Mouse (Mus musculus) CH12.LX (cell line): Measurements from ENCODE around the gene Cuedc1. TPM values are rescaled to one million over a fixed set of nuclear protein-coding genes. Genes with fewer than 3 reads are reported as not detected.
A peak's percentile ranks its signal among the peaks of the same experiment; 100 is the strongest.

ENCODE experiments used
- DNase-seq: peaks from one replicate; pipeline ENCODE4 v3.0.0-alpha.2; 2013; ENCODE audit errors: extremely low read depth
- H3K27ac ChIP-seq: 2 replicates; pipeline ENCODE4 v1.5.1; 2012; ENCODE audit warnings: low read depth, mild to moderate bottlenecking, control low read depth, moderate library complexity; ENCODE audit not compliant: insufficient read depth
- H3K27me3 ChIP-seq: replicated peaks from 2 replicates; pipeline ENCODE3; 2012; ENCODE audit warnings: inconsistent platforms
- H3K36me3 ChIP-seq, 2 experiments: replicated peaks in 1 of 2; 2 replicates each; pipeline versions ENCODE3 to v1.6.1; 2012; ENCODE audit warnings: inconsistent platforms in 1 of 2, low read length in 1 of 2, mild to moderate bottlenecking in 1 of 2, mixed read lengths in 1 of 2, moderate library complexity in 1 of 2; ENCODE audit not compliant: control insufficient read depth in 1 of 2, insufficient read depth in 1 of 2
- H3K4me1 ChIP-seq, 2 experiments: 2 replicates each; pipeline ENCODE4 v1.6.1; 2012; ENCODE audit warnings: inconsistent platforms in 1 of 2, moderate library complexity in 1 of 2; ENCODE audit not compliant: insufficient read depth in 2 of 2, control insufficient read depth in 1 of 2
- H3K4me2 ChIP-seq: 2 replicates; pipeline ENCODE4 v1.6.1; 2012; ENCODE audit warnings: low read depth, mild to moderate bottlenecking, control low read depth; ENCODE audit not compliant: poor library complexity, insufficient read depth, severe bottlenecking
- H3K4me3 ChIP-seq, 3 experiments: fragments of 150-350 bp in 1 of 3; sonication (generic) in 1 of 3; replicated peaks in 1 of 3; 2 replicates each; pipeline versions ENCODE3 to v1.5.1; 2011 to 2012; ENCODE audit warnings: low read depth in 2 of 3, low read length in 2 of 3, mild to moderate bottlenecking in 2 of 3, moderate library complexity in 2 of 3, control low read depth in 1 of 3, improper control_type of control experiment in 1 of 3, inconsistent platforms in 1 of 3, mixed read lengths in 1 of 3; ENCODE audit not compliant: poor library complexity in 1 of 3
- H3K79me2 ChIP-seq: replicated peaks from 2 replicates; pipeline ENCODE4 v1.6.1; 2012; ENCODE audit warnings: mild to moderate bottlenecking, moderate library complexity; ENCODE audit not compliant: control insufficient read depth, poor library complexity, insufficient read depth, severe bottlenecking; ENCODE audit errors: extremely low read depth
- H3K9ac ChIP-seq: 2 replicates; pipeline ENCODE4 v1.6.1; 2012; ENCODE audit warnings: low read depth, mild to moderate bottlenecking, control low read depth, moderate library complexity; ENCODE audit not compliant: insufficient read depth
- H3K9me3 ChIP-seq: replicated peaks from 2 replicates; pipeline ENCODE3; 2012; ENCODE audit warnings: low read length, inconsistent platforms, mixed read lengths
- BHLHE40 ChIP-seq: IDR thresholded peaks from 2 replicates; pipeline ENCODE4 v1.6.1; 2011; ENCODE audit warnings: mild to moderate bottlenecking, low read depth, low read length, improper control_type of control experiment
- CHD1 ChIP-seq: IDR thresholded peaks from 2 replicates; pipeline ENCODE4 v1.6.1; 2012; ENCODE audit warnings: low read depth, low read length, improper control_type of control experiment, inconsistent platforms
- CHD2 ChIP-seq: IDR thresholded peaks from 2 replicates; pipeline ENCODE4 v1.6.1; 2011; ENCODE audit warnings: low read length, improper control_type of control experiment
- CTCF ChIP-seq, 2 experiments: IDR thresholded peaks in 1 of 2; conservative IDR thresholded peaks in 1 of 2; 2 replicates each; pipeline ENCODE4 v1.5.1; 2011 to 2012; ENCODE audit warnings: low read depth in 2 of 2, low read length in 2 of 2, improper control_type of control experiment in 1 of 2, inconsistent platforms in 1 of 2, mild to moderate bottlenecking in 1 of 2, moderate library complexity in 1 of 2
- E2F4 ChIP-seq: IDR thresholded peaks from 2 replicates; pipeline ENCODE4 v1.6.1; 2011; ENCODE audit warnings: low read depth, low read length, improper control_type of control experiment; ENCODE audit not compliant: insufficient replicate concordance
- ELF1 ChIP-seq: IDR thresholded peaks from 2 replicates; pipeline ENCODE4 v1.6.1; 2014; ENCODE audit warnings: low read depth, mild to moderate bottlenecking, inconsistent platforms, low read length, improper control_type of control experiment
- EP300 ChIP-seq: IDR thresholded peaks from 2 replicates; pipeline ENCODE4 v1.6.1; 2011; ENCODE audit warnings: low read length, improper control_type of control experiment
- ETS1 ChIP-seq: conservative IDR thresholded peaks from 2 replicates; pipeline ENCODE4 v1.6.1; 2012; ENCODE audit warnings: low read depth, mild to moderate bottlenecking, inconsistent platforms, low read length, improper control_type of control experiment, moderate library complexity
- GABPA ChIP-seq: IDR thresholded peaks from 2 replicates; pipeline ENCODE4 v1.6.1; 2012; ENCODE audit warnings: low read depth, low read length, improper control_type of control experiment, inconsistent platforms; ENCODE audit not compliant: insufficient replicate concordance
- HCFC1 ChIP-seq: IDR thresholded peaks from 2 replicates; pipeline ENCODE4 v1.6.1; 2012; ENCODE audit warnings: low read depth, mild to moderate bottlenecking, inconsistent platforms, low read length, improper control_type of control experiment
- IRF4 ChIP-seq: IDR thresholded peaks from 2 replicates; pipeline ENCODE4 v1.6.1; 2014; ENCODE audit warnings: low read depth, mild to moderate bottlenecking, inconsistent platforms, low read length, improper control_type of control experiment
- JUN ChIP-seq: IDR thresholded peaks from 2 replicates; pipeline ENCODE4 v1.6.1; 2011; ENCODE audit warnings: low read depth, mild to moderate bottlenecking, low read length, improper control_type of control experiment, moderate library complexity; ENCODE audit not compliant: insufficient read depth
- JUND ChIP-seq: conservative IDR thresholded peaks from 2 replicates; pipeline ENCODE4 v1.6.1; 2011; ENCODE audit warnings: low read depth, low read length, improper control_type of control experiment
- KAT2A ChIP-seq: IDR thresholded peaks from 2 replicates; pipeline ENCODE4 v1.6.1; 2012; ENCODE audit warnings: low read length, improper control_type of control experiment, inconsistent platforms; ENCODE audit not compliant: insufficient replicate concordance
- MAFK ChIP-seq: IDR thresholded peaks from 2 replicates; pipeline ENCODE4 v1.6.1; 2011; ENCODE audit warnings: low read length, improper control_type of control experiment; ENCODE audit not compliant: insufficient replicate concordance
- MAX ChIP-seq: IDR thresholded peaks from 2 replicates; pipeline ENCODE4 v1.6.1; 2011; ENCODE audit warnings: low read length, improper control_type of control experiment
- MAZ ChIP-seq: IDR thresholded peaks from 2 replicates; pipeline ENCODE4 v1.6.1; 2012; ENCODE audit warnings: low read depth, mild to moderate bottlenecking, inconsistent platforms, low read length, improper control_type of control experiment, moderate library complexity
- MXI1 ChIP-seq: IDR thresholded peaks from 2 replicates; pipeline ENCODE4 v1.6.1; 2011; ENCODE audit warnings: mild to moderate bottlenecking, low read depth, low read length, improper control_type of control experiment
- NRF1 ChIP-seq: IDR thresholded peaks from 2 replicates; pipeline ENCODE4 v1.6.1; 2014; ENCODE audit warnings: low read depth, mild to moderate bottlenecking, inconsistent platforms, low read length, improper control_type of control experiment, moderate library complexity
- PAX5 ChIP-seq: IDR thresholded peaks from 2 replicates; pipeline ENCODE4 v1.6.1; 2012; ENCODE audit warnings: low read length, inconsistent platforms, mixed read lengths
- RAD21 ChIP-seq: IDR thresholded peaks from 2 replicates; pipeline ENCODE4 v1.6.1; 2011; ENCODE audit warnings: low read depth, mild to moderate bottlenecking, low read length, improper control_type of control experiment, moderate library complexity
- RCOR1 ChIP-seq: conservative IDR thresholded peaks from 2 replicates; pipeline ENCODE4 v1.6.1; 2012; ENCODE audit warnings: low read depth, mild to moderate bottlenecking, inconsistent platforms, low read length, improper control_type of control experiment
- TCF12 ChIP-seq: IDR thresholded peaks from 2 replicates; pipeline ENCODE4 v1.6.1; 2014; ENCODE audit warnings: low read depth, mild to moderate bottlenecking, inconsistent platforms, low read length, improper control_type of control experiment
- UBTF ChIP-seq: IDR thresholded peaks from 2 replicates; pipeline ENCODE4 v1.6.1; 2012; ENCODE audit warnings: low read depth, mild to moderate bottlenecking, inconsistent platforms, low read length, improper control_type of control experiment, moderate library complexity
- USF1 ChIP-seq: IDR thresholded peaks from 2 replicates; pipeline ENCODE4 v1.6.1; 2014; ENCODE audit warnings: low read depth, mild to moderate bottlenecking, inconsistent platforms, low read length, improper control_type of control experiment
- ZMIZ1 ChIP-seq: IDR thresholded peaks from 2 replicates; pipeline ENCODE4 v1.6.1; 2012; ENCODE audit warnings: low read depth, mild to moderate bottlenecking, inconsistent platforms, low read length, improper control_type of control experiment
- dilution Hi-C: fragments of 300-500 bp; cut with MboI; formaldehyde crosslinking; loops from 2 replicates; pipeline ENCODE4 v1.14.3; 2020; ENCODE audit warnings: low sequenced_read_pairs; ENCODE audit not compliant: extremely low pct_unique_long_range_greater_than_20kb, extremely low pct_ligation_motif_present
- in situ Hi-C: fragments of 300-500 bp; cut with MboI; formaldehyde crosslinking; loops from 3 replicates; pipeline ENCODE4 v1.14.3; 2019; ENCODE audit warnings: low sequenced_read_pairs, low pct_ligation_motif_present, low pct_unique_long_range_greater_than_20kb, mixed read lengths
- polyA plus RNA-seq: library from polyadenylated mRNA; unstranded; fragments of >175 nt; gene quantifications from 2 replicates; pipeline ENCODE4 v1.2.1, GENCODE M21; 2012; ENCODE audit warnings: low read depth; ENCODE audit not compliant: insufficient read length
- total RNA-seq, 2 experiments: library from RNA; depleted of rRNA; stranded (reverse); fragments of 300-350 nt in 1 of 2; fragments of >200 nt in 1 of 2; gene quantifications; 2 replicates each; pipeline ENCODE4 v1.2.3; 2012 to 2014

The Cuedc1 gene
- total and polyA plus RNA-seq, 3 experiments: 0.20 to 0.51 (median 0.47) TPM

GRCm38 (mm10) chr11:88067191-88067585 is 30.7 kb upstream of the Cuedc1 start:
- H3K4me3 ChIP-seq: peak overlapping the region; percentile 56 to 84 (median 79)

GRCm38 (mm10) chr11:88067586-88068410 is 30.1 kb upstream of the Cuedc1 start, which contains the start of gene Vezf1:
TSS of gene Vezf1 (plus strand) at chr11:88068279.
- H3K27me3 ChIP-seq: no peaks in the 10 kb centered on the region
- peak within 1 kb of the TSS; percentile 64 to 84 (median 79) for H3K4me3 ChIP-seq
- peaks cover 36% of the 10 kb centered on the region for H3K79me2 ChIP-seq
- dilution Hi-C loops: loop anchor here (25.0 kb wide), 1 partner anchor 120 kb away; no protein-coding TSS in a partner anchor
- peak within 1 kb of the TSS; percentile 98 for H3K4me2 ChIP-seq
- H3K9me3 ChIP-seq: no peaks in the 10 kb centered on the region
- peaks cover 4 to 30% of the 10 kb centered on the region in 2 experiments; a peak in 3 of 4 replicates for H3K4me1 ChIP-seq
- H3K27ac ChIP-seq: peak within 1 kb of the TSS; percentile 44; the same call in 1 of the 2 replicates
- H3K36me3 ChIP-seq: peaks cover 0 to under 1% of the 10 kb centered on the region in 2 experiments
- peak within 1 kb of the TSS; percentile 98 for H3K9ac ChIP-seq
- peak; percentile 71 for DNase-seq
- in situ Hi-C loops: no loop called here
- TF ChIP-seq PAX5 (no peak), CHD2 (no peak), HCFC1 (peak; percentile 50), MAX (0 out of 2 replicates have a peak, but pooled peaks have one; percentile 18), RCOR1 (no peak), ETS1 (peak; percentile 46), TCF12 (peak; percentile 83), USF1 (no peak), MXI1 (peak; percentile 61; the same call in 1 of the 2 replicates), UBTF (no peak), CTCF (conservative IDR thresholded peaks at IDR 0.05 in 1 of 2, IDR thresholded peaks at IDR 0.05 in 1 of 2; ENCODE audit: low read depth in 2 of 2, low read length in 2 of 2) (no peak), ELF1 (peak; percentile 78), ZMIZ1 (no peak), MAFK (no peak), JUND (no peak), BHLHE40 (peak; percentile 72), RAD21 (no peak), CHD1 (no peak; the same call in 1 of the 2 replicates), IRF4 (no peak), EP300 (0 out of 2 replicates have a peak, but pooled peaks have one; percentile 20), GABPA (no peak), JUN (no peak), E2F4 (no peak), NRF1 (0 out of 2 replicates have a peak, but pooled peaks have one; percentile 45), KAT2A (no peak)

More at GRCm38 (mm10) chr11:88067191-88067585, 30.7 kb upstream of the Cuedc1 start:
- Histone ChIP-seq H3K79me2 (peaks cover 31% of the 10 kb centered on the region), H3K9me3 (no peaks in the 10 kb centered on the region), H3K27me3 (no peaks in the 10 kb centered on the region), H3K9ac (peak overlapping the region; percentile 98), H3K36me3 (no peaks in the 10 kb centered on the region), H3K4me1 (peaks cover 4 to 30% of the 10 kb centered on the region in 2 experiments; a peak in 3 of 4 replicates), H3K4me2 (peak overlapping the region; percentile 87), H3K27ac (no peak overlapping the region)
- TF ChIP-seq TCF12 (no peak), HCFC1 (no peak), ELF1 (no peak), CTCF (conservative IDR thresholded peaks at IDR 0.05 in 1 of 2, IDR thresholded peaks at IDR 0.05 in 1 of 2; ENCODE audit: low read depth in 2 of 2, low read length in 2 of 2) (no peak), RAD21 (no peak), CHD2 (no peak), JUND (no peak), BHLHE40 (no peak), E2F4 (no peak), MAX (no peak), MAZ (no peak), MXI1 (no peak)
- in situ Hi-C loops: no loop called here
- DNase-seq: no peak
- dilution Hi-C loops: loop anchor here (25.0 kb wide), 1 partner anchor 120 kb away; no protein-coding TSS in a partner anchor
